Mouse (Mus musculus): Measurements from ENCODE around the gene Zfp60. TPM values are rescaled to one million over a fixed set of nuclear protein-coding genes. Genes with fewer than 3 reads are reported as not detected.
"Not testable (repeated sequence)": the region's sequence is repeated elsewhere in the genome, so short reads cannot be mapped to it uniquely, and the experiment has no call there.

Gene Zfp60
- polyA plus RNA-seq, 1 experiment from 2014 or later = 96.6 TPM

DNA sequence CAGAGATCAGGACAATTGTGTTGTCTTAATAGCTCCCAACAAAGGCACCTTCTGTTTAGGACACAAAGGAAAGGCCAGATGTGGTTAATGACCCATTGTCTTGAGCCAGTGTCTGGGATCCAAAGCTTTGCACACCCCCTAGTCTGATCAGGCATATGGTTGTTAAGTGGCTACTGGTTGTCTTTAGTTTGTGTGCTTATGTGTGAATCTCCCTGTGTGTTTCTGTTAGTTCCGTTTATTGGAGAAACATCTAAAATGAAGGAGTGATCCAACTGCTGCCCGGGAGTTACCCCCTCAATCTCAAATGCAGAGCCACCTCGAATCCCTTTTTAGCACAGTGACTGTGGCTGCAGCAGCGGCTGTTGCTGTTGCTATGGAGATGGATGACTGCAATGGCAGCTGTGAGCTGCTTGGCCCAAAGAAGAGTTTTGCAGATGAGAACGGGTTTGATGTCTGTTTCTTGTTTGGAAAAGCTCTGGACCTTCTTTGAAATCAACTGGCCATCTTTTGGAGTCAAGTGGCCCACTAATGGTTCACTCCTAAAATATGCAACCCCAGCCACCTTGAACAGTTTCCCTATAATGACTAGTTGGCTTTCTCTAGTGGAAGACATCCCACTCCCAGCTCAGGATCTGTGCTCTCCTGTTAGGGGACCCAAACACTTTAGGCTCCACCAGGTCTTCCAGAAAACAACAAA lies 25.3 kb downstream of the Zfp60 start:
- Histone ChIP-seq H3K4me2 (ENCODE audit: low read length) (no peak overlapping the region), H3K9ac (ENCODE audit: low read length) (0 out of 2 replicates have a peak overlapping the region, but pooled peaks have one; percentile 9), H3K27ac (ENCODE audit: low read depth, low read length) (peak overlapping the region; percentile 65), H3K4me3 (ENCODE audit: low read depth, low read length) (no peak overlapping the region), H3K9me3 (replicated peaks; ENCODE audit: control insufficient read depth, low read length) (no peaks in the 10 kb centered on the region), H3K4me1 (ENCODE audit: control insufficient read depth, insufficient read depth, low read length) (peaks cover 10% of the 10 kb centered on the region), H3K36me3 (ENCODE audit: control insufficient read depth, insufficient read depth, low read length) (peaks cover 4% of the 10 kb centered on the region), H3K27me3 (replicated peaks; ENCODE audit: control insufficient read depth, insufficient read depth, low read length) (no peaks in the 10 kb centered on the region)
- WGBS = 2% methylated on average over 5 of the region's 5 CpGs
- ATAC-seq = peak; percentile 72; the same call in 1 of the 2 replicates
- peak; percentile 79 for DNase-seq (ENCODE audit: low spot score)

GRCm38 (mm10) chr7:27757048-27757375 lies 25.8 kb downstream of the Zfp60 start:
- peaks cover 10% of the 10 kb centered on the region for H3K4me1 ChIP-seq (ENCODE audit: control insufficient read depth, insufficient read depth, low read length)
- peak overlapping the region; percentile 65 for H3K27ac ChIP-seq (ENCODE audit: low read depth, low read length)
- no peak overlapping the region for H3K9ac ChIP-seq (ENCODE audit: low read length)
- 4% methylated on average over 3 of the region's 3 CpGs for WGBS
- ATAC-seq (peak; percentile 46; the same call in 1 of the 2 replicates), DNase-seq (ENCODE audit: low spot score) (no peak)
- H3K36me3 ChIP-seq (ENCODE audit: control insufficient read depth, insufficient read depth, low read length) = no peaks in the 10 kb centered on the region
- H3K9me3 ChIP-seq (replicated peaks; ENCODE audit: control insufficient read depth, low read length) = no peaks in the 10 kb centered on the region
- no peak overlapping the region for H3K4me2 ChIP-seq (ENCODE audit: low read length)
- no peak overlapping the region for H3K4me3 ChIP-seq (ENCODE audit: low read depth, low read length)
- no peaks in the 10 kb centered on the region for H3K27me3 ChIP-seq (replicated peaks; ENCODE audit: control insufficient read depth, insufficient read depth, low read length)

DNA sequence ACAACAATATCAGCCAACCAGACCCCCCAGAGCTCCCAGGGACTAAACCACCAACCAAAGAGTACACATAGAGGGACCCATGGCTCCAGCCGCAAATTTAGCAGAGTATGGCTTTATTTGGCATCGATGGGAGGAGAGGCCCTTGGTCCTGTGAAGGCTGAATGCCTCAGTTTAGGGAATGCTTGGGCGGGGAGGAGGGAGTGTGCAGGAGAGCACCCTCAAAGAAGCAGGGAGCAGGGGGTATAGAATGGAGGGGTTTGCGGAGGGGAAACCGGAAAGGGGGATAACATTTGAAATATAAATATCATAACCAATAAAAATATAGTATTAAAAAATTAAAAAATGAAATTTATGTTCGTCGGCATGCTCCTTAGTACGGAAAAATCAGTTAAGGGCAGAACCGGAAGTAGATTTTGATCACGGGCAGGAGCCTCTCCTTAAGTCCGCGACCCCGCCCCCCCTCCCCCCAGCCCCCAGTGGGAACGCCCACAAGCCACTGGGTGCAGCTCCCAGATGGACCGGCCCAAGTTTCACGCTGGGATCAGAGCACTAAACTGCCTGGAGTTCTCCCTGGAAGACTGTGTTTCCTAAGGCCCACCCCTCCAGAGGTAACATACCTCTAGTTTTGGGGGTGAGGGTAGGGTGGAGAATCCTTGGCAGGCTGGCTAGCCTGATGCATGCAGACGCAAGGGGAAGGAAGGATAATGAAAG lies 34.1 kb downstream of the Zfp60 start:
- Histone ChIP-seq H3K4me3 (ENCODE audit: low read depth, low read length) (peak overlapping the region; percentile 24), H3K4me1 (ENCODE audit: control insufficient read depth, insufficient read depth, low read length) (no peaks in the 10 kb centered on the region), H3K9ac (ENCODE audit: low read length) (0 out of 2 replicates have a peak overlapping the region, but pooled peaks have one; percentile 35), H3K9me3 (replicated peaks; ENCODE audit: control insufficient read depth, low read length) (no peaks in the 10 kb centered on the region), H3K27me3 (replicated peaks; ENCODE audit: control insufficient read depth, insufficient read depth, low read length) (no peaks in the 10 kb centered on the region), H3K27ac (ENCODE audit: low read depth, low read length) (no peak overlapping the region), H3K36me3 (ENCODE audit: control insufficient read depth, insufficient read depth, low read length) (no peaks in the 10 kb centered on the region), H3K4me2 (ENCODE audit: low read length) (peak overlapping the region; percentile 48)
- DNase-seq (ENCODE audit: low spot score) (no peak), ATAC-seq (peak; percentile 46; the same call in 1 of the 2 replicates)
- 19% methylated on average over 16 of the region's 17 CpGs for WGBS

DNA sequence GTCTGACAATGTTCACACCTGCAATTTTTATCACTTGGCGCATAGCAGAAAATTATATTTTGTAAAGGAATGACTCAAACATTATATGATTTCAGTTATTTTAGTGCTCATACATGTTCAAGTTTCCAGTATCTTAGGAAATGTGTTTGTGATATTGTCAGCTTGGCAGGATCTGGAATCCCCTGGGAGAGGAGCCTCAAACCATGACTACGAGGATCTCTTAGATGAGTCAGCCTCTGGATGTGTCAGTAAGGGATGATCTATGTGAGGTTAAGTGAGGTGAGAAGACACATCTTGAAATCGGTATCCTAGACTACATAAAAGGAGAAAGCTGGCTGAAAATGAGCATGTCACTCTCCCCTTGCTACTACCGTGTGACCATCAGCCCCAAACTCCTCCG lies 58.1 kb downstream of the Zfp60 start:
- Histone ChIP-seq H3K4me2 (ENCODE audit: low read length) (no peak overlapping the region), H3K27ac (ENCODE audit: low read depth, low read length) (no peak overlapping the region), H3K36me3 (ENCODE audit: control insufficient read depth, insufficient read depth, low read length) (no peaks in the 10 kb centered on the region), H3K9ac (ENCODE audit: low read length) (no peak overlapping the region), H3K4me3 (ENCODE audit: low read depth, low read length) (no peak overlapping the region), H3K4me1 (ENCODE audit: control insufficient read depth, insufficient read depth, low read length) (no peaks in the 10 kb centered on the region), H3K9me3 (replicated peaks; ENCODE audit: control insufficient read depth, low read length) (peaks cover 3% of the 10 kb centered on the region; the same call in 1 of the 2 replicates), H3K27me3 (replicated peaks; ENCODE audit: control insufficient read depth, insufficient read depth, low read length) (no peaks in the 10 kb centered on the region)
- no peak for DNase-seq (ENCODE audit: low spot score)
- ATAC-seq = no peak
- WGBS = 92% methylated on average over 5 of the region's 5 CpGs

DNA sequence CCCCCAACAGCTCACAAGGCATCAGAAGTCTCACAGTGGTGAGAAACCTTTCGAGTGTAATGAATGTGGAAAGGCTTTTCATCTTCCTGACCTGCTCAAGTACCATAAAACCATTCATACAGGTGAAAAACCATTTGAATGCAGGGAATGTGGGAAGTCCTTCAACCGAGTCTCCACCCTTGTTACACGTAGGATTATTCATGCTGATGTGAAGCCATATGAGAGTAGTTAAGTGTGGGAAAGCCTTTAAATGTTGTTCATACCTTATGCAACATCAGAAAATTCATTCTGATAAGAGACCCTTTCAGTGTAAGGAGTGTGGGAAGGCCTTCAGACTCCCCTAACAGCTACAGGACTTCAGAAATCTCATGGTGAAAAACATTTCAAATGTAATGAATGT lies 62.7 kb downstream of the Zfp60 start:
- ATAC-seq; H3K9me3 ChIP-seq (replicated peaks; ENCODE audit: control insufficient read depth, low read length); DNase-seq (ENCODE audit: low spot score); H3K4me3 ChIP-seq (ENCODE audit: low read depth, low read length); H3K36me3 ChIP-seq (ENCODE audit: control insufficient read depth, insufficient read depth, low read length); H3K27me3 ChIP-seq (replicated peaks; ENCODE audit: control insufficient read depth, insufficient read depth, low read length); H3K9ac ChIP-seq (ENCODE audit: low read length); H3K4me1 ChIP-seq (ENCODE audit: control insufficient read depth, insufficient read depth, low read length); H3K4me2 ChIP-seq (ENCODE audit: low read length): not testable (repeated sequence)
- peak overlapping the region; percentile 48; the same call in 1 of the 2 replicates for H3K27ac ChIP-seq (ENCODE audit: low read depth, low read length)
- 38% methylated on average over 2 of the region's 3 CpGs for WGBS

- H3K4me1 ChIP-seq (ENCODE audit: control insufficient read depth, insufficient read depth, low read length) = 0 out of 2 replicates have a peak, but pooled peaks cover 2% of the 10 kb centered on the region
- H3K27ac ChIP-seq (ENCODE audit: low read depth, low read length) = no peak overlapping the region
- H3K27me3 ChIP-seq (replicated peaks; ENCODE audit: control insufficient read depth, insufficient read depth, low read length) = no peaks in the 10 kb centered on the region
- no peak overlapping the region for H3K4me2 ChIP-seq (ENCODE audit: low read length)
- no peaks in the 10 kb centered on the region for H3K36me3 ChIP-seq (ENCODE audit: control insufficient read depth, insufficient read depth, low read length)
- H3K9ac ChIP-seq (ENCODE audit: low read length) = no peak overlapping the region
- H3K9me3 ChIP-seq (replicated peaks; ENCODE audit: control insufficient read depth, low read length) = 0 out of 2 replicates have a peak, but pooled peaks cover 3% of the 10 kb centered on the region
- ATAC-seq (no peak), DNase-seq (ENCODE audit: low spot score) (peak; percentile 17)
- H3K4me3 ChIP-seq (ENCODE audit: low read depth, low read length) = no peak overlapping the region
Measured at GRCm38 (mm10) chr7:27794566-27794965, 63.4 kb downstream of the Zfp60 start.

- Histone ChIP-seq H3K36me3 (ENCODE audit: control insufficient read depth, insufficient read depth, low read length) (no peaks in the 10 kb centered on the region), H3K4me3 (ENCODE audit: low read depth, low read length) (no peak overlapping the region), H3K4me1 (ENCODE audit: control insufficient read depth, insufficient read depth, low read length) (0 out of 2 replicates have a peak, but pooled peaks cover 2% of the 10 kb centered on the region), H3K9me3 (replicated peaks; ENCODE audit: control insufficient read depth, low read length) (0 out of 2 replicates have a peak, but pooled peaks cover 3% of the 10 kb centered on the region), H3K9ac (ENCODE audit: low read length) (no peak overlapping the region), H3K27ac (ENCODE audit: low read depth, low read length) (peak overlapping the region; percentile 15; the same call in 1 of the 2 replicates), H3K27me3 (replicated peaks; ENCODE audit: control insufficient read depth, insufficient read depth, low read length) (no peaks in the 10 kb centered on the region), H3K4me2 (ENCODE audit: low read length) (peak overlapping the region; percentile 12)
- 17% methylated on average over 8 of the region's 8 CpGs for WGBS
- peak; percentile 72 for DNase-seq (ENCODE audit: low spot score)
- peak; percentile 92 for ATAC-seq
Measured at GRCm38 (mm10) chr7:27797906-27798811, 67.0 kb downstream of the Zfp60 start.

DNA sequence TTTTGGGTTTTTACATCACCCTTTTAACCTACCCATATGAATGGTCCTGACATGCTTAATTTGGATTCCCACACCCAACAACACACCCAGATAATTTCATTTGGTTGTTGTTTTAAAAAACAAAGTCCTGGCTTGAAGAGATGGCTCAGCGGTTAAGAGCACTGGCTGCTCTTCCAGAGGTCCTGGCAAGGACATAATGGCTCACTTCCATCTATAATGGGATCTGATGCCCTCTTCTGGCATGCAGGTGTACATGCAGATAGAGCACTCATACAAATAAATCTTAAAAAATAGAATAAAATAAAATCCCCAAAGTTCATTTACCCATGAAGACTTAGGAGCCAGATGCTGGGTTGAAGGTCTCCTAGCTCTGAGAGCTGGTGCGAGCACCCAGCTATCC lies 69.9 kb downstream of the Zfp60 start:
- H3K36me3 ChIP-seq (ENCODE audit: control insufficient read depth, insufficient read depth, low read length) = no peaks in the 10 kb centered on the region
- 0 out of 2 replicates have a peak, but pooled peaks cover 2% of the 10 kb centered on the region for H3K4me1 ChIP-seq (ENCODE audit: control insufficient read depth, insufficient read depth, low read length)
- H3K27ac ChIP-seq (ENCODE audit: low read depth, low read length) = no peak overlapping the region
- no peaks in the 10 kb centered on the region for H3K27me3 ChIP-seq (replicated peaks; ENCODE audit: control insufficient read depth, insufficient read depth, low read length)
- no peak overlapping the region for H3K9ac ChIP-seq (ENCODE audit: low read length)
- ATAC-seq (no peak), DNase-seq (ENCODE audit: low spot score) (peak; percentile 43)
- no peak overlapping the region for H3K4me3 ChIP-seq (ENCODE audit: low read depth, low read length)
- 50% methylated on average over 2 of the region's 2 CpGs for whole genome bisulfite sequencing
- H3K4me2 ChIP-seq (ENCODE audit: low read length) = no peak overlapping the region
- 0 out of 2 replicates have a peak, but pooled peaks cover 3% of the 10 kb centered on the region for H3K9me3 ChIP-seq (replicated peaks; ENCODE audit: control insufficient read depth, low read length)
